Mouse (Mus musculus): ENCODE data around the gene Txn2. TPM values are rescaled to one million over a fixed set of nuclear protein-coding genes. Genes with fewer than 3 reads are reported as not detected.
A peak's percentile ranks its signal among the peaks of the same experiment; 100 is the strongest.

Gene Txn2
- polyA plus RNA-seq, 2 experiments from 2014 or later, result 232 to 276 TPM

GRCm38 (mm10) chr15:77933770-77934169, 5.0 kb upstream of the Txn2 start:
- peak; percentile 37 for ATAC-seq

GRCm38 (mm10) chr15:77933222-77933621, 4.4 kb upstream of the Txn2 start:
- ATAC-seq, result no peak

- ATAC-seq, result no peak
Measured at GRCm38 (mm10) chr15:77931689-77932016, 2.8 kb upstream of the Txn2 start.

GRCm38 (mm10) chr15:77930986-77931688, 2.3 kb upstream of the Txn2 start:
- no peak for ATAC-seq

GRCm38 (mm10) chr15:77929804-77930203, 998 bp upstream of the Txn2 start:
- no peak for ATAC-seq

GRCm38 (mm10) chr15:77928091-77928490, 715 bp downstream of the Txn2 start:
- ATAC-seq, result no peak

GRCm38 (mm10) chr15:77926921-77927320, 1.9 kb downstream of the Txn2 start:
- no peak for ATAC-seq

- ATAC-seq, result no peak
Measured at GRCm38 (mm10) chr15:77925195-77925594, 3.6 kb downstream of the Txn2 start.

- no peak for ATAC-seq
Measured at GRCm38 (mm10) chr15:77923267-77924035, 5.4 kb downstream of the Txn2 start.

- ATAC-seq, result no peak
Measured at GRCm38 (mm10) chr15:77922710-77923109, 6.1 kb downstream of the Txn2 start.

GRCm38 (mm10) chr15:77921636-77922035, 7.2 kb downstream of the Txn2 start:
- no peak for ATAC-seq

- no peak for ATAC-seq
Measured at GRCm38 (mm10) chr15:77920511-77921462, 8.0 kb downstream of the Txn2 start.

GRCm38 (mm10) chr15:77919441-77919840, 9.4 kb downstream of the Txn2 start:
- ATAC-seq, result no peak

- ATAC-seq, result peak; percentile 80
Measured at GRCm38 (mm10) chr15:77916851-77917544, 11.8 kb downstream of the Txn2 start.

- no peak for ATAC-seq
Measured at GRCm38 (mm10) chr15:77915287-77915686, 13.5 kb downstream of the Txn2 start.

GRCm38 (mm10) chr15:77914507-77914906, 14.3 kb downstream of the Txn2 start:
- ATAC-seq, result no peak

- ATAC-seq, result no peak
Measured at GRCm38 (mm10) chr15:77913054-77913453, 15.8 kb downstream of the Txn2 start.

GRCm38 (mm10) chr15:77912585-77912984, 16.2 kb downstream of the Txn2 start:
- ATAC-seq, result no peak

- ATAC-seq, result no peak
Measured at GRCm38 (mm10) chr15:77912048-77912447, 16.8 kb downstream of the Txn2 start.

- ATAC-seq, result no peak
Measured at GRCm38 (mm10) chr15:77911065-77911464, 17.7 kb downstream of the Txn2 start.

GRCm38 (mm10) chr15:77907646-77908518, 20.9 kb downstream of the Txn2 start:
- no peak for ATAC-seq
